Mouse (Mus musculus) erythroblast, embryonic 14.5 days (primary cell): ENCODE measurements around the gene Kif27.

Experiments
- GATA1 ChIP-seq: IDR thresholded peaks from 2 replicates; pipeline ENCODE4 v1.6.1; 2012; ENCODE audit warnings: low read length, inconsistent platforms, mixed read lengths
- TAL1 ChIP-seq: IDR thresholded peaks from 3 replicates; pipeline ENCODE4 v1.6.1; 2012; ENCODE audit warnings: low read length, inconsistent platforms, mixed read lengths

- no peak for TF ChIP-seq GATA1
- TF ChIP-seq TAL1: no peak
These were observed 47.6 kb downstream of the Kif27 start for GRCm38 (mm10) chr13:58311351-58311750.
